In the genomic region with DNA sequence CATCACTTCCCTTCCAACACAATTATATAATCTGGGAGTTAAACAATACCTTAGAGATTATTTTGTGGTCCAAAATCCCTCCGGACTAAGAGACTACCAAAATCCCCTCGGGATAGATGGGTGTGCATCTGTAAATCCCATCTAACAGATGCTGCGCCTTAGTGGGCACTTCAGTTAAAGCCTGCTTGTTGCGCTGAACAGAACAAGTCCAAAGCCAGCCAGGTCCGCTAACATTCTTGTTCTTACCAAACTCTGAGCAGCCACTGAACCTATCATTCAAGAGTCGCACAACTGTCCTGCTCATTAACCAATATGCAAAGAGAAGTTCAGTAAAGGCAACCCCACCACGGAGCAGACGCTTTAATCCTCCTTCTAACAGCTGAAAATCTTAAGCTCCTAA, we compare ENCODE assay signal across 9 mouse cellular contexts. TPM values are rescaled to one million over a fixed set of nuclear protein-coding genes. Genes with fewer than 3 reads are reported as not detected.
DNase-seq lines count a peak whose midpoint lies in the region; ATAC-seq and TF ChIP-seq lines count a peak whose summit lies in the region.
"Had no signal": no experiment of that assay in that cellular context is flagged by ENCODE, and none has a peak within 500 bp of the region (broad histone marks: within the 10 kb centered on the region; RNA-seq: fewer than 3 reads in every experiment).

No protein-coding gene starts in this region.

- DNase-seq in retina, postnatal 1 day = peak; percentile 46
- no peak for DNase-seq in retina, embryonic 14.5 days (ENCODE audit: low spot score)
- peak; percentile 24 for DNase-seq in forebrain, embryonic 14.5 days (ENCODE audit: low spot score)
- no peak for DNase-seq in limb, embryonic 14.5 days (ENCODE audit: low spot score)
- DNase-seq in left cerebral cortex, postnatal 4 days = no peak
- no peak for DNase-seq in MN1 (ENCODE audit: low spot score)
- no peak for DNase-seq in ovary, adult 18-20 months (ENCODE audit: low spot score)
- DNase-seq: adrenal gland, postnatal 14 days had no signal

- H3K36me3 ChIP-seq in forebrain, embryonic 14.5 days (ENCODE audit: control insufficient read depth, insufficient read depth, low read length) = peaks cover 14% of the 10 kb centered on the region
- H3K36me3 ChIP-seq in limb, embryonic 14.5 days (ENCODE audit: control insufficient read depth, insufficient read depth, low read length) = 0 out of 2 replicates have a peak, but pooled peaks cover 2% of the 10 kb centered on the region
- 0 out of 2 replicates have a peak, but pooled peaks cover 3% of the 10 kb centered on the region for H3K36me3 ChIP-seq in stomach, embryonic 16.5 days (ENCODE audit: control insufficient read depth, insufficient read depth, low read length)

- no peak for ATAC-seq in forebrain, embryonic 14.5 days
- no peak for ATAC-seq in limb, embryonic 14.5 days (ENCODE audit: low FRiP score, low read depth)
- ATAC-seq in stomach, embryonic 16.5 days (ENCODE audit: insufficient read depth, low FRiP score) = no peak

- 0 out of 2 replicates have a peak overlapping the region, but pooled peaks have one; percentile 27 for H3K27ac ChIP-seq in forebrain, embryonic 14.5 days (ENCODE audit: low read depth, low read length)
- no peak overlapping the region for H3K27ac ChIP-seq in limb, embryonic 14.5 days (replicated peaks; ENCODE audit: low read depth, low read length)
- H3K27ac ChIP-seq in stomach, embryonic 16.5 days (ENCODE audit: low read length) = no peak overlapping the region

- H3K9me3 ChIP-seq in forebrain, embryonic 14.5 days (replicated peaks; ENCODE audit: control insufficient read depth, low read length) = no peaks in the 10 kb centered on the region
- H3K9me3 ChIP-seq in limb, embryonic 14.5 days (ENCODE audit: control insufficient read depth, low read length) = peaks cover 6% of the 10 kb centered on the region
- H3K9me3 ChIP-seq in stomach, embryonic 16.5 days (replicated peaks; ENCODE audit: control insufficient read depth, low read length) = peaks cover 5% of the 10 kb centered on the region; the same call in 1 of the 2 replicates

- peaks cover 21% of the 10 kb centered on the region for H3K4me1 ChIP-seq in forebrain, embryonic 14.5 days (ENCODE audit: control insufficient read depth, insufficient read depth, low read length)
- H3K4me1 ChIP-seq in limb, embryonic 14.5 days (ENCODE audit: control insufficient read depth, insufficient read depth, low read length) = peaks cover 24% of the 10 kb centered on the region
- H3K4me1 ChIP-seq in stomach, embryonic 16.5 days (ENCODE audit: control insufficient read depth, insufficient read depth, low read length) = peaks cover 9% of the 10 kb centered on the region; the same call in 1 of the 2 replicates

- no peak for TF ChIP-seq POLR2A in limb, embryonic 14.5 days (IDR thresholded peaks at IDR 0.05; ENCODE audit: borderline replicate concordance, extremely low read depth, insufficient read depth, insufficient read length)

- intact Hi-C loops in left cerebral cortex, postnatal 4 days (cut with DNase I) = loop anchor here (5.0 kb wide), 1 partner anchor 54 kb away; the partner anchor contains the start of gene AI413582

- 33% methylated on average over 8 of the region's 8 CpGs for WGBS in forebrain, embryonic 14.5 days
- 41% methylated on average over 8 of the region's 8 CpGs for WGBS in limb, embryonic 14.5 days
- 46% methylated on average over 8 of the region's 8 CpGs for WGBS in stomach, embryonic 16.5 days

- peak overlapping the region; percentile 99 for H3K9ac ChIP-seq in forebrain, embryonic 14.5 days (ENCODE audit: low read length)
- H3K9ac ChIP-seq in limb, embryonic 14.5 days (ENCODE audit: low read depth, low read length, severe bottlenecking) = peak overlapping the region; percentile 99
- peak overlapping the region; percentile 98 for H3K9ac ChIP-seq in stomach, embryonic 16.5 days (ENCODE audit: low read length)

- H3K4me2 ChIP-seq in forebrain, embryonic 14.5 days (ENCODE audit: low read length) = peak overlapping the region; percentile 93
- peak overlapping the region; percentile 83 for H3K4me2 ChIP-seq in limb, embryonic 14.5 days (replicated peaks; ENCODE audit: low read depth, low read length, severe bottlenecking)
- peak overlapping the region; percentile 73 for H3K4me2 ChIP-seq in stomach, embryonic 16.5 days (ENCODE audit: low read depth, low read length)

- no peaks in the 10 kb centered on the region for H3K27me3 ChIP-seq in forebrain, embryonic 14.5 days (replicated peaks; ENCODE audit: control insufficient read depth, insufficient read depth, low read length)
- H3K27me3 ChIP-seq in limb, embryonic 14.5 days (ENCODE audit: control insufficient read depth, insufficient read depth, low read length) = no peaks in the 10 kb centered on the region
- no peaks in the 10 kb centered on the region for H3K27me3 ChIP-seq in stomach, embryonic 16.5 days (ENCODE audit: control insufficient read depth, insufficient read depth, low read length)

- peak overlapping the region; percentile 99 for H3K4me3 ChIP-seq in forebrain, embryonic 14.5 days (ENCODE audit: low read depth, low read length)
- H3K4me3 ChIP-seq in limb, embryonic 14.5 days (replicated peaks; ENCODE audit: low read length) = peak overlapping the region; percentile 97
- peak overlapping the region; percentile 82 for H3K4me3 ChIP-seq in stomach, embryonic 16.5 days (replicated peaks; ENCODE audit: low read length)

RNA-seq across cellular contexts. Expression of gene Nudt3, which starts 2.1 kb away (rescaled TPM):
- 175 and 178 TPM in 2 replicates for polyA plus RNA-seq in forebrain, embryonic 14.5 days (2014; fragmentation: Nextera tagmentation; extraction: Ambion mirVana)
- polyA plus RNA-seq in limb, embryonic 14.5 days (2012; rRNA removed) = 116 and 121 TPM in 2 replicates
- 35.7 and 36.8 TPM in 2 replicates for polyA plus RNA-seq in limb, embryonic 14.5 days (2014; fragmentation: Nextera tagmentation; extraction: Ambion mirVana)
- polyA plus RNA-seq in stomach, embryonic 16.5 days (2015; fragmentation: Nextera tagmentation; extraction: Ambion mirVana) = 63.1 and 63.4 TPM in 2 replicates
- 100 to 1,000 TPM; 506 to 527 TPM for total RNA-seq in left cerebral cortex, postnatal 4 days (2021)

RNA-seq across cellular contexts. Expression of gene RPS10-NUDT3, which starts 13.9 kb away (rescaled TPM):
- not detected in 2 replicates for polyA plus RNA-seq in forebrain, embryonic 14.5 days (2014; fragmentation: Nextera tagmentation; extraction: Ambion mirVana)
- 0.11 TPM in 1 of 2 replicates, not detected in the other for polyA plus RNA-seq in limb, embryonic 14.5 days (2012; rRNA removed)
- not detected in 2 replicates for polyA plus RNA-seq in limb, embryonic 14.5 days (2014; fragmentation: Nextera tagmentation; extraction: Ambion mirVana)
- polyA plus RNA-seq in stomach, embryonic 16.5 days (2015; fragmentation: Nextera tagmentation; extraction: Ambion mirVana) = not detected in 2 replicates
- total RNA-seq in left cerebral cortex, postnatal 4 days (2021) = not detected
- total RNA-seq: adrenal gland, postnatal 14 days had no signal

RNA-seq across cellular contexts. Expression of gene Rps10, which starts 15.3 kb away (rescaled TPM):
- 603 and 789 TPM in 2 replicates for polyA plus RNA-seq in forebrain, embryonic 14.5 days (2014; fragmentation: Nextera tagmentation; extraction: Ambion mirVana)
- 1,839 and 1,928 TPM in 2 replicates for polyA plus RNA-seq in limb, embryonic 14.5 days (2012; rRNA removed)
- 1,149 and 1,160 TPM in 2 replicates for polyA plus RNA-seq in limb, embryonic 14.5 days (2014; fragmentation: Nextera tagmentation; extraction: Ambion mirVana)
- polyA plus RNA-seq in stomach, embryonic 16.5 days (2015; fragmentation: Nextera tagmentation; extraction: Ambion mirVana) = 734 and 881 TPM in 2 replicates
- 100 to 1,000 TPM; 695 to 751 TPM for total RNA-seq in left cerebral cortex, postnatal 4 days (2021)

RNA-seq across cellular contexts. Expression of gene Pacsin1, which starts 34.1 kb away (rescaled TPM):
- 22.2 and 25.2 TPM in 2 replicates for polyA plus RNA-seq in forebrain, embryonic 14.5 days (2014; fragmentation: Nextera tagmentation; extraction: Ambion mirVana)
- 2.4 and 3.3 TPM in 2 replicates for polyA plus RNA-seq in limb, embryonic 14.5 days (2012; rRNA removed)
- polyA plus RNA-seq in limb, embryonic 14.5 days (2014; fragmentation: Nextera tagmentation; extraction: Ambion mirVana) = 3.3 and 4.5 TPM in 2 replicates
- 1.2 and 1.6 TPM in 2 replicates for polyA plus RNA-seq in stomach, embryonic 16.5 days (2015; fragmentation: Nextera tagmentation; extraction: Ambion mirVana)
- total RNA-seq in left cerebral cortex, postnatal 4 days (2021) = 10 to 100 TPM; 66.7 to 77.1 TPM

RNA-seq across cellular contexts. Expression of gene AI413582, which starts 55.6 kb away (rescaled TPM):
- 44.6 and 46.2 TPM in 2 replicates for polyA plus RNA-seq in forebrain, embryonic 14.5 days (2014; fragmentation: Nextera tagmentation; extraction: Ambion mirVana)
- polyA plus RNA-seq in limb, embryonic 14.5 days (2012; rRNA removed) = 24.1 and 28.0 TPM in 2 replicates
- polyA plus RNA-seq in limb, embryonic 14.5 days (2014; fragmentation: Nextera tagmentation; extraction: Ambion mirVana) = 31.4 and 31.9 TPM in 2 replicates
- 24.3 and 29.0 TPM in 2 replicates for polyA plus RNA-seq in stomach, embryonic 16.5 days (2015; fragmentation: Nextera tagmentation; extraction: Ambion mirVana)
- 10 to 100 TPM; 61.2 to 61.6 TPM for total RNA-seq in left cerebral cortex, postnatal 4 days (2021)

Comparison
In these comparisons a context has a peak if more than half of its experiments do, and no peak if none do; other contexts are left out.
1. DNase-seq: peak in retina, postnatal 1 day (single experiment) and forebrain, embryonic 14.5 days (single experiment); none in retina, embryonic 14.5 days (single experiment), limb, embryonic 14.5 days (single experiment), left cerebral cortex, postnatal 4 days (single experiment), MN1 (single experiment) and ovary, adult 18-20 months (single experiment).
2. Peak in every context shown above with its lines, with median percentiles within 50 percentile points of each other: H3K4me2 ChIP-seq, H3K4me3 ChIP-seq and H3K9ac ChIP-seq.